Mouse (Mus musculus) heart, adult 9 months (tissue): ENCODE measurements around the gene Rhoj.
"Not testable (repeated sequence)": the region's sequence is repeated elsewhere in the genome, so short reads cannot be mapped to it uniquely, and the experiment has no call there.

ENCODE experiments used
- DNase-seq, 2 experiments: peaks; one replicate each; pipeline ENCODE4 v3.0.0; 2022; ENCODE audit warnings: low spot score in 2 of 2

The Rhoj gene

GRCm38 (mm10) chr12:75391526-75391925 is 83.4 kb downstream of the Rhoj start:
- DNase-seq: no peak

- DNase-seq: no peak
These were observed 86.1 kb downstream of the Rhoj start for GRCm38 (mm10) chr12:75394011-75394773.

- DNase-seq: no peak
These were observed 88.5 kb downstream of the Rhoj start for GRCm38 (mm10) chr12:75396616-75397015.

GRCm38 (mm10) chr12:75397077-75397476 is 89.0 kb downstream of the Rhoj start:
- no peak for DNase-seq

- no peak for DNase-seq
These were observed 104.8 kb downstream of the Rhoj start for GRCm38 (mm10) chr12:75412964-75413363.

GRCm38 (mm10) chr12:75414991-75415390 is 106.9 kb downstream of the Rhoj start:
- peak; percentile 23 to 35 for DNase-seq

GRCm38 (mm10) chr12:75416681-75417080 is 108.6 kb downstream of the Rhoj start, which contains the start of gene Gphb5:
Gene Gphb5, minus strand, starts transcription at chr12:75416781.
- no peak for DNase-seq

- no peak for DNase-seq
These were observed 116.2 kb downstream of the Rhoj start for GRCm38 (mm10) chr12:75424359-75424758.

- DNase-seq: no peak
These were observed 116.7 kb downstream of the Rhoj start for GRCm38 (mm10) chr12:75424817-75425216.

- no peak for DNase-seq
These were observed 117.8 kb downstream of the Rhoj start for GRCm38 (mm10) chr12:75425882-75426281.

- no peak for DNase-seq
These were observed 120.6 kb downstream of the Rhoj start for GRCm38 (mm10) chr12:75428719-75429118.

GRCm38 (mm10) chr12:75429685-75430396 is 121.7 kb downstream of the Rhoj start:
- no peak for DNase-seq

GRCm38 (mm10) chr12:75432400-75432799 is 124.3 kb downstream of the Rhoj start:
- DNase-seq: not testable (repeated sequence)

GRCm38 (mm10) chr12:75446245-75446644 is 138.1 kb downstream of the Rhoj start:
- DNase-seq: no peak

- DNase-seq: peak; percentile 56 to 62
These were observed 140.8 kb downstream of the Rhoj start for GRCm38 (mm10) chr12:75448921-75449320.

GRCm38 (mm10) chr12:75449475-75449966 is 141.4 kb downstream of the Rhoj start:
- peak in 1 of 2 experiments; percentile 14 for DNase-seq

- no peak for DNase-seq
These were observed 141.9 kb downstream of the Rhoj start for GRCm38 (mm10) chr12:75450011-75450410.

GRCm38 (mm10) chr12:75450592-75450991 is 142.5 kb downstream of the Rhoj start:
- DNase-seq: no peak
